Mouse (Mus musculus): Measurements from ENCODE around the gene Olfr147. TPM values are rescaled to one million over a fixed set of nuclear protein-coding genes. Genes with fewer than 3 reads are reported as not detected.

The Olfr147 gene
- total RNA-seq (2023) = not detected

GRCm38 (mm10) chr9:38401398-38401797 lies at the start of gene Olfr147:
Olfr147 (plus strand) TSS chr9:38401698.

GRCm38 (mm10) chr9:38366596-38366995 lies 34.9 kb upstream of the Olfr147 start, which contains the start of gene Olfr250:
Olfr250 (plus strand) TSS chr9:38366896.

GRCm38 (mm10) chr9:38376786-38377185 lies 24.7 kb upstream of the Olfr147 start, which contains the start of gene Olfr251:
Olfr251 (plus strand) TSS chr9:38377086.

GRCm38 (mm10) chr9:38429155-38429554 lies 27.7 kb downstream of the Olfr147 start, which contains the start of gene Olfr901:
Olfr901 (plus strand) TSS chr9:38429455.

DNA sequence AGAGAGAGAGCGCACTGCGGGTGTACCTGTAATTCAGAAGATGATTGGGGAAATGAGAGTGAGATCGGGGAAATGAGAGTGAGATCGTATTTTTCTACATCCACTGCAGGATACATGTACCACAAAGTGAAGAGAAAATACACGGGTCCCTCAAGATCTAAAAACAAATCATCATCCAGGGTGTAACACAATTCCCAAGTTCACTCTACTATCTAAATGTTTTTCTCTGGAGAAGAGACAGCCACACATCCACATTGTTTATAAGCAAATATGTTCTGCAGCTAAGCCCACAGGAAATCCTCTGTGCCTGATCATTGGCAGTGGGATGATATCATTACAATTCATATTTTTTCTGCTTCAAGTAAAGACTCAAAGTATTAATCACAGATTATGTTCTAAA lies 45.9 kb downstream of the Olfr147 start, which contains the start of gene Olfr902:
Gene Olfr902 (plus strand): TSS at position 301 of the 400 bp plus-strand sequence.

Other genes with a start within 250 kb of the Olfr147 start
- gene Olfr891, start 220.9 kb upstream of the Olfr147 start, total RNA-seq (2023) = not detected
- gene Olfr893, start 193.3 kb upstream of the Olfr147 start, total RNA-seq (2023) = not detected
- not detected for gene Olfr894, start 183.6 kb upstream of the Olfr147 start, total RNA-seq (2023)
- not detected for gene Olfr143, start 148.9 kb upstream of the Olfr147 start, total RNA-seq (2023)
- gene Olfr895, start 133.8 kb upstream of the Olfr147 start, total RNA-seq (2023) = not detected
- gene Olfr896-ps1, start 110.6 kb upstream of the Olfr147 start, total RNA-seq (2023) = not detected
- gene Olfr25, start 72.6 kb upstream of the Olfr147 start, total RNA-seq (2023) = not detected
- not detected for gene Olfr898, start 53.3 kb upstream of the Olfr147 start, total RNA-seq (2023)
- not detected for gene Olfr250, start 34.8 kb upstream of the Olfr147 start, total RNA-seq (2023)
- not detected for gene Olfr251, start 24.6 kb upstream of the Olfr147 start, total RNA-seq (2023)
- gene Olfr901, start 27.8 kb downstream of the Olfr147 start, total RNA-seq (2023) = not detected
- gene Olfr902, start 46.0 kb downstream of the Olfr147 start, total RNA-seq (2023) = not detected
- gene Olfr904, start 61.4 kb downstream of the Olfr147 start, total RNA-seq (2023) = not detected
- not detected for gene Olfr905, start 69.4 kb downstream of the Olfr147 start, total RNA-seq (2023)
- not detected for gene Olfr906, start 85.4 kb downstream of the Olfr147 start, total RNA-seq (2023)
- not detected for gene Olfr907, start 94.1 kb downstream of the Olfr147 start, total RNA-seq (2023)
- gene Olfr911-ps1, start 119.9 kb downstream of the Olfr147 start, total RNA-seq (2023) = not detected
- not detected for gene Olfr910, start 136.2 kb downstream of the Olfr147 start, total RNA-seq (2023)
- not detected for gene Olfr912, start 178.5 kb downstream of the Olfr147 start, total RNA-seq (2023)
- gene Olfr913, start 191.1 kb downstream of the Olfr147 start, total RNA-seq (2023) = not detected
- gene Olfr914, start 203.4 kb downstream of the Olfr147 start, total RNA-seq (2023) = not detected